Mouse (Mus musculus) adrenal gland, postnatal 25 days (tissue): ENCODE data around the gene Abcb6. TPM values are rescaled to one million over a fixed set of nuclear protein-coding genes. Genes with fewer than 3 reads are reported as not detected.

Experiments
- DNase-seq: peaks from one replicate; pipeline ENCODE4 v3.0.0; 2021; ENCODE audit warnings: mixed read lengths
- microRNA-seq, 2 experiments: library from miRNA; unstranded; fragments of <30 nt; microRNA quantifications; one replicate each; pipeline ENCODE4 v1.2.0; 2021
- total RNA-seq: library from RNA; stranded (reverse); gene quantifications from 2 replicates; pipeline ENCODE4 v1.2.3, GENCODE M21; 2021

The Abcb6 gene
- total RNA-seq, 1 experiment from 2014 or later, result 29.9 TPM

GRCm38 (mm10) chr1:75142301-75143261 lies 37.6 kb downstream of the Abcb6 start, which contains the start of the genes Cnppd1 and Retreg2:
Gene Cnppd1 (minus strand): TSS chr1:75142711.
Gene Retreg2 (plus strand): TSS chr1:75142778.
- peak; percentile 97 for DNase-seq

- DNase-seq, result peak; percentile 76
Observed at GRCm38 (mm10) chr1:75141486-75142190, 38.6 kb downstream of the Abcb6 start.

GRCm38 (mm10) chr1:75140601-75141190 lies 39.5 kb downstream of the Abcb6 start:
- DNase-seq, result no peak

GRCm38 (mm10) chr1:75138448-75138847 lies 41.7 kb downstream of the Abcb6 start:
- DNase-seq, result no peak

GRCm38 (mm10) chr1:75136730-75137129 lies 43.5 kb downstream of the Abcb6 start:
- DNase-seq, result no peak

- no peak for DNase-seq
Observed at GRCm38 (mm10) chr1:75136293-75136692, 43.9 kb downstream of the Abcb6 start.

- no peak for DNase-seq
Observed at GRCm38 (mm10) chr1:75133421-75134207, 46.6 kb downstream of the Abcb6 start, which contains the start of gene Slc23a3. Gene Slc23a3 (minus strand): TSS chr1:75133890.

- no peak for DNase-seq
Observed at GRCm38 (mm10) chr1:75128641-75129040, 51.6 kb downstream of the Abcb6 start.

GRCm38 (mm10) chr1:75125418-75125817 lies 54.8 kb downstream of the Abcb6 start:
- DNase-seq, result no peak

GRCm38 (mm10) chr1:75124346-75125321 lies 55.6 kb downstream of the Abcb6 start, which contains the start of gene Nhej1:
Gene Nhej1 (minus strand): TSS chr1:75125200.
- peak; percentile 94 for DNase-seq

GRCm38 (mm10) chr1:75122211-75122610 lies 58.0 kb downstream of the Abcb6 start:
- DNase-seq, result no peak

Small RNA genes within 50 kb of the gene (microRNA-seq; reads per million reads assigned to microRNA genes)
- 0 reads per million in 2 experiments for gene Gm27943

Other genes with a start within 250 kb of the Abcb6 start
- 0.06 TPM in 1 of 2 replicates, not detected in the other for gene Cfap65, start 244.8 kb downstream of the Abcb6 start, total RNA-seq
- gene Ihh, start 228.7 kb downstream of the Abcb6 start, total RNA-seq, result 0.24 TPM in 1 of 2 replicates, not detected in the other
- 6.1 and 7.2 TPM in 2 replicates for gene Nhej1, start 55.2 kb downstream of the Abcb6 start, total RNA-seq
- gene Slc23a3, start 46.5 kb downstream of the Abcb6 start, total RNA-seq, result 0.58 and 1.0 TPM in 2 replicates
- gene Cnppd1, start 37.7 kb downstream of the Abcb6 start, total RNA-seq, result 41.2 and 48.9 TPM in 2 replicates
- 88.4 and 95.4 TPM in 2 replicates for gene Retreg2, start 37.6 kb downstream of the Abcb6 start, total RNA-seq
- gene Zfand2b, start 11.7 kb downstream of the Abcb6 start, total RNA-seq, result 36.0 and 39.8 TPM in 2 replicates
- 23.5 and 26.4 TPM in 2 replicates for gene Ankzf1, start 11.8 kb upstream of the Abcb6 start, total RNA-seq
- 45.3 and 50.6 TPM in 2 replicates for gene Atg9a, start 11.8 kb upstream of the Abcb6 start, total RNA-seq
- 24.2 and 28.7 TPM in 2 replicates for gene Glb1l, start 30.4 kb upstream of the Abcb6 start, total RNA-seq
- gene Stk16, start 30.4 kb upstream of the Abcb6 start, total RNA-seq, result 105 and 133 TPM in 2 replicates
- 16.3 and 35.1 TPM in 2 replicates for gene Tuba4a, start 39.5 kb upstream of the Abcb6 start, total RNA-seq
- gene A630095N17Rik, start 51.7 kb upstream of the Abcb6 start, total RNA-seq, result not detected in 2 replicates
- gene Dnajb2, start 56.0 kb upstream of the Abcb6 start, total RNA-seq, result 67.3 and 85.6 TPM in 2 replicates
- 41.6 and 54.3 TPM in 2 replicates for gene Ptprn, start 84.1 kb upstream of the Abcb6 start, total RNA-seq
- gene Resp18, start 98.0 kb upstream of the Abcb6 start, total RNA-seq, result 101 and 123 TPM in 2 replicates
- gene Dnpep, start 137.6 kb upstream of the Abcb6 start, total RNA-seq, result 91.1 and 117 TPM in 2 replicates
- gene Des, start 179.9 kb upstream of the Abcb6 start, total RNA-seq, result 9.3 and 14.1 TPM in 2 replicates
- 15.8 and 18.1 TPM in 2 replicates for gene Speg, start 194.9 kb upstream of the Abcb6 start, total RNA-seq